Mouse (Mus musculus): ENCODE results near the gene Gfi1b. TPM values are rescaled to one million over a fixed set of nuclear protein-coding genes. Genes with fewer than 3 reads are reported as not detected.

The Gfi1b gene
- 0.14 and 0.45 TPM in 2 replicates for polyA plus RNA-seq (2015; fragmentation: Nextera tagmentation; extraction: Ambion mirVana)

- Histone ChIP-seq H3K36me3 (no peaks in the 10 kb centered on the region), H3K4me3 (no peak within 1 kb of the TSS), H3K27ac (no peak within 1 kb of the TSS), H3K9ac (no peak within 1 kb of the TSS), H3K4me2 (no peak within 1 kb of the TSS), H3K27me3 (peaks cover 29% of the 10 kb centered on the region), H3K4me1 (peaks cover 4% of the 10 kb centered on the region; the same call in 1 of the 2 replicates), H3K9me3 (no peaks in the 10 kb centered on the region)
- 10% methylated on average over 16 of the region's 16 CpGs for WGBS
- no peak for ATAC-seq (ENCODE audit: insufficient number of reproducible peaks, low FRiP score, low TSS enrichment, low read depth)
Measured at GRCm38 (mm10) chr2:28621664-28622171, at the start of gene Gfi1b. Gene Gfi1b (minus strand): TSS chr2:28621982.

GRCm38 (mm10) chr2:28671438-28671837 is 49.7 kb upstream of the Gfi1b start:
- no peaks in the 10 kb centered on the region for H3K27me3 ChIP-seq
- H3K36me3 ChIP-seq = peaks cover 83% of the 10 kb centered on the region
- no peak overlapping the region for H3K4me2 ChIP-seq
- 84% methylated on average over 2 of the region's 2 CpGs for WGBS
- H3K27ac ChIP-seq = no peak overlapping the region
- no peaks in the 10 kb centered on the region for H3K4me1 ChIP-seq
- no peak for ATAC-seq (ENCODE audit: insufficient number of reproducible peaks, low FRiP score, low TSS enrichment, low read depth)
- H3K9me3 ChIP-seq = no peaks in the 10 kb centered on the region
- H3K9ac ChIP-seq = no peak overlapping the region
- no peak overlapping the region for H3K4me3 ChIP-seq

- 33% methylated on average over 3 of the region's 3 CpGs for WGBS
- no peak for ATAC-seq (ENCODE audit: insufficient number of reproducible peaks, low FRiP score, low TSS enrichment, low read depth)
Measured at GRCm38 (mm10) chr2:28665818-28666217, 44.0 kb upstream of the Gfi1b start.

DNA sequence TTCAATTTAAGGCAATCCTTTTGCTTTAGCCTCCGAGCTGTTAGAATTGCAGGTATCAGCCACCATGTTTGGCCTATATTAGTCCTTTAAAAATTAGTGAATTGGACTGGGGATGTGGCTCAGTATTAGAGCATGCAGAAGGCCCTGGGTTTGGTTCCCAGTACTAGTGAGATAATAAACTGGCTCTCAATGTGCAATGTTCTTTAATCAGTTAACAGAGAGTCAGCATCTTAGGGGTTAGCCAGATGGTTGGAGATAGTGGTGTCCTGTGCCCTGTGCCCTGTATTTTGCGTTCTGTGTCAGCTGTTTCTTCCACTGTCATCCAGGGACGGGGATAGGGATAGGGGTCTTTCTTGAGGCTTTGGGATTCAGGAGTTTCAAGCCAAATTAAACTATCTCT is 41.1 kb upstream of the Gfi1b start:
- no peaks in the 10 kb centered on the region for H3K9me3 ChIP-seq
- H3K27ac ChIP-seq = no peak overlapping the region
- no peaks in the 10 kb centered on the region for H3K27me3 ChIP-seq
- no peak overlapping the region for H3K4me3 ChIP-seq
- ATAC-seq (ENCODE audit: insufficient number of reproducible peaks, low FRiP score, low TSS enrichment, low read depth) = no peak
- peaks cover 91% of the 10 kb centered on the region for H3K36me3 ChIP-seq
- H3K4me2 ChIP-seq = no peak overlapping the region
- 91% methylated on average over 3 of the region's 3 CpGs for WGBS
- H3K9ac ChIP-seq = no peak overlapping the region
- no peaks in the 10 kb centered on the region for H3K4me1 ChIP-seq

More at GRCm38 (mm10) chr2:28665818-28666217, 44.0 kb upstream of the Gfi1b start:
- no peaks in the 10 kb centered on the region for H3K9me3 ChIP-seq
- H3K4me1 ChIP-seq = no peaks in the 10 kb centered on the region
- H3K4me3 ChIP-seq = no peak overlapping the region
- no peak overlapping the region for H3K9ac ChIP-seq
- H3K27ac ChIP-seq = no peak overlapping the region; the same call in 1 of the 2 replicates
- peaks cover 80% of the 10 kb centered on the region for H3K36me3 ChIP-seq
- no peak overlapping the region for H3K4me2 ChIP-seq
- no peaks in the 10 kb centered on the region for H3K27me3 ChIP-seq

- WGBS = 76% methylated on average over 8 of the region's 8 CpGs
- H3K4me3 ChIP-seq = no peak overlapping the region
- no peak overlapping the region for H3K27ac ChIP-seq
- H3K4me2 ChIP-seq = no peak overlapping the region
- peaks cover 55% of the 10 kb centered on the region for H3K36me3 ChIP-seq
- no peak overlapping the region for H3K9ac ChIP-seq
- no peaks in the 10 kb centered on the region for H3K9me3 ChIP-seq
- no peaks in the 10 kb centered on the region for H3K27me3 ChIP-seq
- ATAC-seq (ENCODE audit: insufficient number of reproducible peaks, low FRiP score, low TSS enrichment, low read depth) = no peak
- H3K4me1 ChIP-seq = no peaks in the 10 kb centered on the region
Measured at GRCm38 (mm10) chr2:28656216-28656615, 34.4 kb upstream of the Gfi1b start.

GRCm38 (mm10) chr2:28654295-28654694 is 32.5 kb upstream of the Gfi1b start:
- 63% methylated on average over 2 of the region's 2 CpGs for WGBS
- H3K9me3 ChIP-seq = no peaks in the 10 kb centered on the region
- no peak overlapping the region for H3K4me2 ChIP-seq
- H3K36me3 ChIP-seq = peaks cover 37% of the 10 kb centered on the region
- H3K9ac ChIP-seq = no peak overlapping the region
- H3K27ac ChIP-seq = no peak overlapping the region
- no peaks in the 10 kb centered on the region for H3K27me3 ChIP-seq
- no peaks in the 10 kb centered on the region for H3K4me1 ChIP-seq
- H3K4me3 ChIP-seq = no peak overlapping the region
- no peak for ATAC-seq (ENCODE audit: insufficient number of reproducible peaks, low FRiP score, low TSS enrichment, low read depth)

- Histone ChIP-seq H3K4me3 (no peak overlapping the region), H3K27ac (no peak overlapping the region), H3K4me2 (no peak overlapping the region), H3K36me3 (peaks cover 28% of the 10 kb centered on the region), H3K4me1 (no peaks in the 10 kb centered on the region), H3K9ac (no peak overlapping the region), H3K27me3 (no peaks in the 10 kb centered on the region), H3K9me3 (no peaks in the 10 kb centered on the region)
- WGBS = 96% methylated on average over 7 of the region's 7 CpGs
- no peak for ATAC-seq (ENCODE audit: insufficient number of reproducible peaks, low FRiP score, low TSS enrichment, low read depth)
Measured at GRCm38 (mm10) chr2:28653351-28653750, 31.6 kb upstream of the Gfi1b start.

DNA sequence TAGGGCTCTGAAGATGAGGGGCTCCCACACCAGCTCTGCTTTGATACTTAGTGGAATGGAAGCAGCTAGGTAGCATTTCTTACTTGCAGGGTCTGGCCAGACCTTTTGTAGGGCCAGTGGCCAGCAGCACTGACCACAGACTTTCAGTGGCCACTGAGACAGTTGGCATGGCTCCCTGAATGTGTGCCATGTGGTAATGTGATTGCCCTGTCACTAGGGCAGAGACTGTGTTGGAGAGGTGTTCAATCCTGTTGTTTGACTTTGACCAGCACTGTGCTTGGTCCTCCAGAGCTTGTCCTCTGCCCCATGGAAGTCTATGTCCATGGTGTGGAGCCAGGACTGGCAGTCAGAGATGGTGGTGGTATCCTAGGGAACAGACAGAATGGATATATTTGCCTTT is 28.7 kb upstream of the Gfi1b start:
- no peaks in the 10 kb centered on the region for H3K27me3 ChIP-seq
- ATAC-seq (ENCODE audit: insufficient number of reproducible peaks, low FRiP score, low TSS enrichment, low read depth) = no peak
- H3K4me1 ChIP-seq = no peaks in the 10 kb centered on the region
- no peak overlapping the region for H3K4me2 ChIP-seq
- no peak overlapping the region for H3K4me3 ChIP-seq
- peaks cover 15% of the 10 kb centered on the region; the same call in 1 of the 2 replicates for H3K36me3 ChIP-seq
- no peaks in the 10 kb centered on the region for H3K9me3 ChIP-seq
- H3K9ac ChIP-seq = no peak overlapping the region
- H3K27ac ChIP-seq = no peak overlapping the region

DNA sequence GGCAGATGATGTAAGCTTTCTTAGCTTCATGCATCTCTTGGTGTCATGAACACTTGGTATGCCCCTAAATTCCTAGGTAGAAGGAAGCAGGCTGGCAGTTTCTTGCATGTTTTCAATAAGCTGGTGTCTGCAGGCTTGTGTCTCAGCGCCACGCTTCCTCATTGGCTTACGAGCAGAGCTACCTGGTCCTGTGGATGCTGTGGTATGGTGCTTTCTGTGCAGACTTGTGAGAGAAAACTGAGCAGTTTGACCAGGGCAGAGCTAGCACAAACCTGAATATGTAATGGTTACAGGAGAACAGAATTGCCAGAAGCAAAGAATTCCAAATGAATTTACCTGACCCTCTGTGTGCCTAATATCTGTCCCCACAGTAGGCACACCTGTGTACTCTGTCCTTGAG is 21.3 kb upstream of the Gfi1b start:
- 53% methylated on average over 3 of the region's 3 CpGs for WGBS
- H3K9me3 ChIP-seq = no peaks in the 10 kb centered on the region
- peaks cover 23% of the 10 kb centered on the region for H3K4me1 ChIP-seq
- ATAC-seq (ENCODE audit: insufficient number of reproducible peaks, low FRiP score, low TSS enrichment, low read depth) = no peak
- H3K27ac ChIP-seq = no peak overlapping the region
- no peaks in the 10 kb centered on the region for H3K36me3 ChIP-seq
- H3K9ac ChIP-seq = no peak overlapping the region
- no peak overlapping the region for H3K4me3 ChIP-seq
- no peak overlapping the region for H3K4me2 ChIP-seq
- no peaks in the 10 kb centered on the region for H3K27me3 ChIP-seq

DNA sequence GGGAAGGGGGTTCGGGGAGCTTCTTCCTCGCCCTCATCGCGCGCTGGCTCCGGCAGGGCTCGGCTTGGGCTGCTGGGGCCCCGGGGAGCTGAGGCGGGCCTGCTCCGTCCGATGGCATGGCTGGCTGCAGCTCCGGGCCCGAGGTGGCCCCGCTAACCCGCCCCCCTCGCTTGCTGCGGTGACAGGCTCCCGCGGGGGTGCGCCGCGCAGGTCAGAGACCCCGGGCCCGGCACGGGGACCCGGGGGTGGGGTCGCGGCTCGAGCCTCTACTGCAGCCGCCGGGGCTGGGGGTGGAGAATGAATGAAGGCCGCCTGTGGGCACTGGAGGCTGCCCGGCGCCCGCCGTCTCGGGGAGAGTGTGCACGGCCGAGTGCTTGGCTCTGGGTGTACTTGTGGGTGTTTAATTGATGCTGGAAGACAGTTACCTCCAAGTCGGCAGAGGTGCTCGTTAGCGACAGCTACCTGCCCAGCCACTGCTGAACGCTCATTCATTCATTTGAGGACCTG is 19.7 kb upstream of the Gfi1b start:
- Histone ChIP-seq H3K9me3 (no peaks in the 10 kb centered on the region), H3K27ac (peak overlapping the region; percentile 89), H3K27me3 (no peaks in the 10 kb centered on the region), H3K9ac (peak overlapping the region; percentile 88), H3K36me3 (no peaks in the 10 kb centered on the region), H3K4me1 (peaks cover 25% of the 10 kb centered on the region), H3K4me2 (peak overlapping the region; percentile 84), H3K4me3 (peak overlapping the region; percentile 98)
- WGBS = under 1% methylated on average over 40 of the region's 43 CpGs
- ATAC-seq (ENCODE audit: insufficient number of reproducible peaks, low FRiP score, low TSS enrichment, low read depth) = peak; percentile 50

DNA sequence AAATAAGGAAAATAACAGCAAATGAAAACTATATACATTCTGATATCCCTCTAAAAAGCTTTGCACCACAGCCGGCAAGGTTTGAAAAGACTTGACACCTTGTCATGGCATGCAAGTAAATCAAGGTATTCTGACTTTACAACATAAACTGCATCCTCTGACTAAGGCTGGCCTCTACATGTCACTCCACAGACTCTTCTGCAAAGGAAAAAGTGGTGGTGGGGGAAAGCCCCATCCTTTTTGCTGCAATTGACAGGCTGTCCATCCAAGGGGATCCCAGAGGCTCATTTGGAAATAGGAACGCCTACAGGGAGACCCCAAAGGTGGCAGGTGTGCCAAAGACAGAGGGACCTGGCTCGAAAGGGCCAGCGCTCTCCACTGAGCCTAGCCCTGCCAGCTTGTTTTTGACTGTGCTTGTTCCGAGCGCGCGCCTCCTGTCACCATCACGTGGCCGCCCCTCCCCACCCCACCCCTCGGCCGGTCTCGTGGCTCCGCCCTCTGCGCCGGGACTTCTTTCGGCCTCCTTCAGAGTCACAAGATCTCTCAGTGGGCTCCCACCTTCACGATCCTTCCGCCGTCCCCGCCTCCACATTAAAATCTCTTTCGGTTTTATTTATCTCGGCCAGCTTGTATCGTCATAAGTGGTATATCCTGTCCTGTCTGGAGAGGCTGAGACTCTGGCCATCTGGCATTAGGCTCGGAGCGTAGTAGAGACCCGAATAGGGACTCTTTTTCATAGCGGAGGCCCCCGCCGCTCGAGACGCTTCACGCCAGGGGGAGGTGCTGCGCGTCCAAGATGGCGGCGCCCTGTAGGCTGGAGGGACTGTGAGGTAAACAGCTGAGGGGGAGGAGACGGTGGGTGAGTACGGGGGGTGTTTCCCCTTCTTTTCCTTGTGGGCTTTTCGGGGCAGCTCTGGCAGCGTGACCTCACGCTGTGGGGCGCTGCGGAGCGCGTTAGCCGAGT is 19.0 kb upstream of the Gfi1b start, which contains the start of gene Tsc1:
Gene Tsc1 (plus strand): TSS at position 768 of the 964 bp plus-strand sequence.
- Histone ChIP-seq H3K4me1 (peaks cover 25% of the 10 kb centered on the region), H3K27ac (peak within 1 kb of the TSS; percentile 89), H3K4me2 (peak within 1 kb of the TSS; percentile 84), H3K27me3 (no peaks in the 10 kb centered on the region), H3K36me3 (no peaks in the 10 kb centered on the region), H3K9me3 (no peaks in the 10 kb centered on the region), H3K4me3 (peak within 1 kb of the TSS; percentile 98), H3K9ac (peak within 1 kb of the TSS; percentile 88)
- WGBS = 2% methylated on average over 44 of the region's 47 CpGs
- peak; percentile 92 for ATAC-seq (ENCODE audit: insufficient number of reproducible peaks, low FRiP score, low TSS enrichment, low read depth)

- H3K4me1 ChIP-seq = peaks cover 25% of the 10 kb centered on the region
- H3K9ac ChIP-seq = no peak overlapping the region
- H3K9me3 ChIP-seq = no peaks in the 10 kb centered on the region
- no peaks in the 10 kb centered on the region for H3K36me3 ChIP-seq
- H3K4me2 ChIP-seq = no peak overlapping the region
- H3K27ac ChIP-seq = no peak overlapping the region
- no peaks in the 10 kb centered on the region for H3K27me3 ChIP-seq
- ATAC-seq (ENCODE audit: insufficient number of reproducible peaks, low FRiP score, low TSS enrichment, low read depth) = no peak
- H3K4me3 ChIP-seq = no peak overlapping the region
- 60% methylated on average over 7 of the region's 7 CpGs for WGBS
Measured at GRCm38 (mm10) chr2:28639794-28640193, 18.0 kb upstream of the Gfi1b start.
